Mouse (Mus musculus): ENCODE results near the gene Calcoco2. TPM values are rescaled to one million over a fixed set of nuclear protein-coding genes. Genes with fewer than 3 reads are reported as not detected.
A peak's percentile ranks its signal among the peaks of the same experiment; 100 is the strongest.

The Calcoco2 gene
- total and polyA plus RNA-seq, 3 experiments = not detected

GRCm38 (mm10) chr11:96092674-96093291 lies 19.0 kb downstream of the Calcoco2 start:
- no peaks in the 10 kb centered on the region for H3K79me2 ChIP-seq (replicated peaks; ENCODE audit: control insufficient read depth, insufficient read depth, low read length)
- H3K36me3 ChIP-seq (ENCODE audit: control insufficient read depth, insufficient read depth, low read length) = no peaks in the 10 kb centered on the region
- peak; percentile 23 to 42 for DNase-seq
- TF ChIP-seq CTCF (IDR thresholded peaks at IDR 0.05) (no peak), EP300 (IDR thresholded peaks at IDR 0.05; ENCODE audit: insufficient read depth, low read depth, low read length) (no peak), POLR2A (IDR thresholded peaks at IDR 0.05; ENCODE audit: insufficient read depth, low read depth, low read length) (no peak)
- H3K4me3 ChIP-seq = no peak overlapping the region
- no peak overlapping the region for H3K9ac ChIP-seq (ENCODE audit: low read depth, low read length)
- H3K4me1 ChIP-seq (ENCODE audit: control insufficient read depth, insufficient read depth, low read length) = peaks cover 2% of the 10 kb centered on the region
- peak overlapping the region; percentile 63 for H3K27ac ChIP-seq
- 21% methylated on average over 7 of the region's 7 CpGs for WGBS
- no peaks in the 10 kb centered on the region; the same call in 1 of the 2 replicates for H3K27me3 ChIP-seq (ENCODE audit: control insufficient read depth, insufficient read depth, low read length)
- intact Hi-C loops (cut with DNase I) = loop anchor here (1.0 to 5.0 kb wide), 3 partner anchors 35 to 215 kb away; no protein-coding TSS in a partner anchor

GRCm38 (mm10) chr11:96091073-96091472 lies 20.7 kb downstream of the Calcoco2 start:
- WGBS = 62% methylated on average over 2 of the region's 2 CpGs
- no peak for DNase-seq

GRCm38 (mm10) chr11:96087981-96088380 lies 23.8 kb downstream of the Calcoco2 start:
- no peak overlapping the region for H3K27ac ChIP-seq
- H3K9ac ChIP-seq (ENCODE audit: low read depth, low read length) = no peak overlapping the region
- TF ChIP-seq CTCF (IDR thresholded peaks at IDR 0.05) (no peak), POLR2A (IDR thresholded peaks at IDR 0.05; ENCODE audit: insufficient read depth, low read depth, low read length) (no peak), EP300 (IDR thresholded peaks at IDR 0.05; ENCODE audit: insufficient read depth, low read depth, low read length) (no peak)
- H3K27me3 ChIP-seq (ENCODE audit: control insufficient read depth, insufficient read depth, low read length) = no peaks in the 10 kb centered on the region; the same call in 1 of the 2 replicates
- DNase-seq = no peak
- intact Hi-C loops (cut with DNase I) = no loop called here
- no peak overlapping the region for H3K4me3 ChIP-seq
- no peaks in the 10 kb centered on the region; the same call in 1 of the 2 replicates for H3K4me1 ChIP-seq (ENCODE audit: control insufficient read depth, insufficient read depth, low read length)
- 90% methylated on average over 6 of the region's 6 CpGs for WGBS
- H3K79me2 ChIP-seq (replicated peaks; ENCODE audit: control insufficient read depth, insufficient read depth, low read length) = no peaks in the 10 kb centered on the region
- H3K36me3 ChIP-seq (ENCODE audit: control insufficient read depth, insufficient read depth, low read length) = no peaks in the 10 kb centered on the region

More at GRCm38 (mm10) chr11:96091073-96091472, 20.7 kb downstream of the Calcoco2 start:
- no peaks in the 10 kb centered on the region for H3K79me2 ChIP-seq (replicated peaks; ENCODE audit: control insufficient read depth, insufficient read depth, low read length)
- peaks cover 2% of the 10 kb centered on the region for H3K4me1 ChIP-seq (ENCODE audit: control insufficient read depth, insufficient read depth, low read length)
- no peaks in the 10 kb centered on the region for H3K36me3 ChIP-seq (ENCODE audit: control insufficient read depth, insufficient read depth, low read length)
- no peak overlapping the region for H3K27ac ChIP-seq
- TF ChIP-seq POLR2A (IDR thresholded peaks at IDR 0.05; ENCODE audit: insufficient read depth, low read depth, low read length) = no peak
- peak; percentile 63 for TF ChIP-seq CTCF (IDR thresholded peaks at IDR 0.05)
- no peak overlapping the region for H3K9ac ChIP-seq (ENCODE audit: low read depth, low read length)
- H3K27me3 ChIP-seq (ENCODE audit: control insufficient read depth, insufficient read depth, low read length) = no peaks in the 10 kb centered on the region; the same call in 1 of the 2 replicates
- intact Hi-C loops (cut with DNase I) = loop anchor here (5.0 kb wide), 1 partner anchor 214 kb away; no protein-coding TSS in a partner anchor
- H3K4me3 ChIP-seq = no peak overlapping the region

- Histone ChIP-seq H3K4me3 (no peak overlapping the region), H3K36me3 (ENCODE audit: control insufficient read depth, insufficient read depth, low read length) (no peaks in the 10 kb centered on the region), H3K79me2 (replicated peaks; ENCODE audit: control insufficient read depth, insufficient read depth, low read length) (no peaks in the 10 kb centered on the region), H3K27ac (no peak overlapping the region), H3K9ac (ENCODE audit: low read depth, low read length) (no peak overlapping the region), H3K4me1 (ENCODE audit: control insufficient read depth, insufficient read depth, low read length) (no peaks in the 10 kb centered on the region), H3K27me3 (ENCODE audit: control insufficient read depth, insufficient read depth, low read length) (no peaks in the 10 kb centered on the region)
- intact Hi-C loops (cut with DNase I) = no loop called here
- no peak for TF ChIP-seq EP300 (IDR thresholded peaks at IDR 0.05; ENCODE audit: insufficient read depth, low read depth, low read length)
- no peak for TF ChIP-seq CTCF (IDR thresholded peaks at IDR 0.05)
- no peak for TF ChIP-seq POLR2A (IDR thresholded peaks at IDR 0.05; ENCODE audit: insufficient read depth, low read depth, low read length)
- WGBS = 40% methylated on average over 3 of the region's 3 CpGs
- DNase-seq = peak in 1 of 2 experiments; percentile 43
These were observed 29.1 kb downstream of the Calcoco2 start for GRCm38 (mm10) chr11:96082682-96083081.

DNA sequence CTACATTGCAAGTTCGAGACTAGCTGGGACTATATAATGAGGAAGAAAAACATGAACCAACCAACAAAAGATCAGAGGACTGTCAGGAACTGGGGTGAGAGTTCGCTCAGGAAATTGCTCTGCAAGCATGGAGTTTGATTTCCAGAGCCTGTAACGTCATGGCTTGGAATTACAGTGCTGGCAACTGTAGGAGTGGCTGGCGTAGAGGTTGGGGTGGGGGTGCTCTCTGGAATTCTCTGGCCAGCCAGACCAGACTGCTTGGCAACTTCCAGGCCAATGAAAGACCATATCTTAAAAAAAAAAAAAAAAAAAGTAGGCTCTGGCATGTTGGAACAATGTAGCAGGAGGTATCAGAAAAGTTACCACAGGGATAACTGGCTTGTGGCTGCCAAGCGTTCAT lies 31.0 kb downstream of the Calcoco2 start:
- Histone ChIP-seq H3K79me2 (replicated peaks; ENCODE audit: control insufficient read depth, insufficient read depth, low read length) (no peaks in the 10 kb centered on the region), H3K4me1 (ENCODE audit: control insufficient read depth, insufficient read depth, low read length) (peaks cover 1% of the 10 kb centered on the region; the same call in 1 of the 2 replicates), H3K4me3 (no peak overlapping the region), H3K36me3 (ENCODE audit: control insufficient read depth, insufficient read depth, low read length) (no peaks in the 10 kb centered on the region), H3K27ac (no peak overlapping the region), H3K9ac (ENCODE audit: low read depth, low read length) (no peak overlapping the region), H3K27me3 (ENCODE audit: control insufficient read depth, insufficient read depth, low read length) (no peaks in the 10 kb centered on the region)
- WGBS = 50% methylated on average over 5 of the region's 5 CpGs
- intact Hi-C loops (cut with DNase I) = no loop called here
- TF ChIP-seq CTCF (IDR thresholded peaks at IDR 0.05) (no peak), EP300 (IDR thresholded peaks at IDR 0.05; ENCODE audit: insufficient read depth, low read depth, low read length) (no peak), POLR2A (IDR thresholded peaks at IDR 0.05; ENCODE audit: insufficient read depth, low read depth, low read length) (no peak)
- no peak for DNase-seq
